Mouse (Mus musculus) T-helper 1 cell (primary cell): Measurements from ENCODE around the gene Cyfip2.
"Not testable (repeated sequence)": the region's sequence is repeated elsewhere in the genome, so short reads cannot be mapped to it uniquely, and the experiment has no call there.

ENCODE experiments used
- in situ Hi-C: fragments of 300-600 bp; cut with MboI, MseI; formaldehyde crosslinking; loops from one replicate; pipeline ENCODE4 v1.15.1; 2025; ENCODE audit warnings: high pct_unique_total_duplicates

The Cyfip2 gene

GRCm38 (mm10) chr11:46200664-46201063 lies 112.0 kb downstream of the Cyfip2 start:
- in situ Hi-C loops, result loop anchor here (25.0 kb wide), 1 partner anchor 163 kb away; no protein-coding TSS in a partner anchor

GRCm38 (mm10) chr11:46194175-46194574 lies 118.5 kb downstream of the Cyfip2 start:
- in situ Hi-C loops, result no loop called here

- in situ Hi-C loops, result no loop called here
Measured at GRCm38 (mm10) chr11:46188283-46188682, 124.4 kb downstream of the Cyfip2 start.

- in situ Hi-C loops, result no loop called here
Measured at GRCm38 (mm10) chr11:46185486-46185885, 127.2 kb downstream of the Cyfip2 start.

- in situ Hi-C loops, result no loop called here
Measured at GRCm38 (mm10) chr11:46184946-46185345, 127.7 kb downstream of the Cyfip2 start.

- in situ Hi-C loops, result not testable (repeated sequence)
Measured at GRCm38 (mm10) chr11:46182031-46182430, 130.6 kb downstream of the Cyfip2 start.

- in situ Hi-C loops, result loop anchor here (10.0 kb wide), 1 partner anchor 63 kb away; no protein-coding TSS in a partner anchor
Measured at GRCm38 (mm10) chr11:46177246-46178043, 135.2 kb downstream of the Cyfip2 start.

- in situ Hi-C loops, result loop anchor here (10.0 kb wide), 1 partner anchor 61 kb away; no protein-coding TSS in a partner anchor
Measured at GRCm38 (mm10) chr11:46176155-46176554, 136.5 kb downstream of the Cyfip2 start.

GRCm38 (mm10) chr11:46172128-46172527 lies 140.5 kb downstream of the Cyfip2 start:
- in situ Hi-C loops, result loop anchor here (10.0 kb wide), 1 partner anchor 57 kb away; no protein-coding TSS in a partner anchor

GRCm38 (mm10) chr11:46169908-46170307 lies 142.8 kb downstream of the Cyfip2 start:
- in situ Hi-C loops, result loop anchor here (10.0 kb wide), 1 partner anchor 55 kb away; no protein-coding TSS in a partner anchor

GRCm38 (mm10) chr11:46168506-46168905 lies 144.2 kb downstream of the Cyfip2 start:
- in situ Hi-C loops, result no loop called here

GRCm38 (mm10) chr11:46165866-46166585 lies 146.6 kb downstream of the Cyfip2 start, which contains the start of gene Nipal4:
Gene Nipal4, minus strand, starts transcription at chr11:46166508.
- in situ Hi-C loops, result no loop called here

- in situ Hi-C loops, result no loop called here
Measured at GRCm38 (mm10) chr11:46157462-46157861, 155.2 kb downstream of the Cyfip2 start.

- in situ Hi-C loops, result no loop called here
Measured at GRCm38 (mm10) chr11:46156945-46157344, 155.7 kb downstream of the Cyfip2 start.

GRCm38 (mm10) chr11:46146619-46147018 lies 166.0 kb downstream of the Cyfip2 start:
- in situ Hi-C loops, result no loop called here

GRCm38 (mm10) chr11:46145163-46145875 lies 167.3 kb downstream of the Cyfip2 start:
- in situ Hi-C loops, result no loop called here
